Mouse (Mus musculus) left cerebral cortex, adult 2 months (tissue): Measurements from ENCODE around the gene Tecr. TPM values are rescaled to one million over a fixed set of nuclear protein-coding genes. Genes with fewer than 3 reads are reported as not detected.

Source experiments
- DNase-seq, 2 experiments: peaks; one replicate each; pipeline ENCODE4 v3.0.0; 2021 to 2022; ENCODE audit warnings: low spot score in 2 of 2, mixed read lengths in 1 of 2; ENCODE audit errors: extremely low spot score in 1 of 2
- H3K27ac ChIP-seq: fragments of 200-600 bp; 2 replicates; pipeline ENCODE4 v1.8.1; 2022
- H3K4me3 ChIP-seq: fragments of 200-600 bp; 2 replicates; pipeline ENCODE4 v1.8.1; 2022
- CTCF ChIP-seq: fragments of 200-600 bp; IDR thresholded peaks from 2 replicates; pipeline ENCODE4 v1.8.1; 2022; ENCODE audit warnings: antibody characterized with exemption, mild to moderate bottlenecking, moderate library complexity
- intact Hi-C: fragments of 180-260 bp; cut with DNase I; formaldehyde crosslinking; loops from one replicate; pipeline ENCODE4 v1.15.1; 2025
- long read RNA-seq, 2 experiments: library from polyadenylated mRNA; stranded (forward); transcript quantifications; one replicate each; pipeline ENCODE4 v2.0.0; 2021; ENCODE audit warnings: borderline mapping rate in 2 of 2
- total RNA-seq, 2 experiments: library from RNA; stranded (reverse); gene quantifications; 2 replicates each; pipeline ENCODE4 v1.2.3; 2021

The Tecr gene
- total RNA-seq: 100 to 1,000 TPM; 572 to 605 TPM
- long read RNA-seq, experiment 1, transcript Tecr-203 (12 exons, 1,120 nt): major isoform, 235 of 408 reads
- long read RNA-seq, experiment 1, transcript Tecr-201 (13 exons, 1,158 nt): minor isoform, 118 of 408 reads
- long read RNA-seq, experiment 1, partial matches to known transcripts: 16 of 408 reads
- long read RNA-seq, experiment 1, other reads (novel, unspliced or antisense): 37 of 408 reads
- long read RNA-seq, experiment 2, transcript Tecr-203 (12 exons, 1,120 nt): major isoform, 135 of 292 reads
- long read RNA-seq, experiment 2, transcript Tecr-201 (13 exons, 1,158 nt): minor isoform, 107 of 292 reads
- long read RNA-seq, experiment 2, partial matches to known transcripts: 6 of 292 reads
- long read RNA-seq, experiment 2, other reads (novel, unspliced or antisense): 40 of 292 reads

DNA sequence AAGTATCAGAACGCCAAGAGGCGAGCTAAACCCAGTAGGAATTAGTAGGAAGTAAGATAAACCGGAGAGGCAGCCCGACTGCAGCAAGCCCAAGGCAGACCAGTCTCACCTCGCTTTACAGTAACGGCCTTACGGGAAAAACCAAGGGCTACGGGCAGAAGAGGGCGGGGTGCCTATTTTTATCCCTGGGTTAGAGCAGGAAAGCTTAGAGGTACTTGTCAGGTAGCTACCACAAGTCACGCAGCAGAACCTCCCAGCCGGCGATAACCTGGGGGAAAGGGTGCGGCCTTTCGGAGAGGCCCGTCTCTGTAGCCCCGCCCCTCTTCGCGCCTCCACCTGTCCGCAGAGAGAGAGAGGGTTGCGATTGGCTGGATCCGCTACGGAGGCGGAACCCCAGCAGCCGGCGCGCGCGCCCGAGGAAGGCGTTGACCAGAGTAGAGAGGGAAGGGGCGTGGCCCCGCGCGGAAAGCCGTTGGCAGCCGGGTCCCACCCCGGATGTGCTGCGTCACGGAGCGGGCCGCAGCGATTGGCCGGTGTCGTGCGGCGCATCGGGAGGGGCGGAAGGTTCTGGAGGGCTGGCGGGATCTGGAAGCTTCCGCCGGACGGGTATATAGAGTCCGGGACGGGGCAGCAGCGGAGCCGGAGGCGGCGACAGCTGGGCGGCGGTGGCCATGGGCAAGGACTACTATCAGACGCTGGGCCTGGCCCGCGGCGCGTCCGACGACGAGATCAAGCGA lies at the start of gene Tecr, which contains the start of gene Dnajb1:
Tecr (minus strand) TSS at position 311 of the 737 bp plus-strand sequence.
Dnajb1 (plus strand) TSS at position 533 of the 737 bp plus-strand sequence.
- no peak for TF ChIP-seq CTCF
- H3K27ac ChIP-seq: peak within 1 kb of the TSS; percentile 98
- intact Hi-C loops: loop anchor here (2.0 to 5.0 kb wide), 2 partner anchors 45 to 289 kb away; partner anchors contain the start of gene Gipc1
- peak; percentile 99 to 100 for DNase-seq
- H3K4me3 ChIP-seq: peak within 1 kb of the TSS; percentile 82

DNA sequence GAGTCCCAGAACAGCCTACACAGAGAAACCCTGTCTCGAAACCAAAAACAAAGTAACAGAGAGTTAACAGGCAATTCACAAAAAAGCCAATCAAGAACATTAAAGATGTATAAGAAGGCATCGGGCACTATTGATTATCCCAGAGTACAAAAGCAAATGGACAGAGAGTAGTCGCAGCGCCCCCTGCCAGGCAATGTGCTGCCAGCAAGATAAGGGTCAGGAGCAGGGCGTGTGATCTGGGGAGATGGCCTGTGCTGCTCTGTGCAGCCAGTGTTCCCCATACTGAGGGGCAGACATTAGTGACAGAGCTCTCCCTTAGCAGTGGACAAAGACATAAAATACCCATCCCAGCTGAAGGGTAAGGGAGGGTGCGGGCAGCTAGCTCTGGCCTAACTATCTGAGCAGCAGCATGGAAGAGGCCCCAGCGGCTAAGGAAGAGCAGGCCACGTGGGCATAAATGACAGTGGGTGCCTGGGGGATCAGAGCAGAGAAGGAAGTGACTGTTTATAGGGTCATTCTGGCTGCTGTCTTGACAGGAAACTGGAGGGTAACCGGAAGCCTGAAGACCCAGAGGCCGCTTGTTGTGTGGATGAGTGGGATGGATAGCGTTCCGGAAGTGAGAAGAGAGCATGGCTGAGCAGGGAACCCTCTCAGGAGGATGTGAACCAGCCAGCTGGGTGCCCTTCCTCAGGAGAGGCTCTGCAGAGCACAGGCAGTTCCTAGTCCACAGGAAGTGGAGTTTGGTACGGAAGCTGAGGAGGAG lies 48.9 kb upstream of the Tecr start:
- DNase-seq: no peak
- no peak overlapping the region for H3K4me3 ChIP-seq
- H3K27ac ChIP-seq: no peak overlapping the region
- TF ChIP-seq CTCF: peak; percentile 38
- intact Hi-C loops: no loop called here

DNA sequence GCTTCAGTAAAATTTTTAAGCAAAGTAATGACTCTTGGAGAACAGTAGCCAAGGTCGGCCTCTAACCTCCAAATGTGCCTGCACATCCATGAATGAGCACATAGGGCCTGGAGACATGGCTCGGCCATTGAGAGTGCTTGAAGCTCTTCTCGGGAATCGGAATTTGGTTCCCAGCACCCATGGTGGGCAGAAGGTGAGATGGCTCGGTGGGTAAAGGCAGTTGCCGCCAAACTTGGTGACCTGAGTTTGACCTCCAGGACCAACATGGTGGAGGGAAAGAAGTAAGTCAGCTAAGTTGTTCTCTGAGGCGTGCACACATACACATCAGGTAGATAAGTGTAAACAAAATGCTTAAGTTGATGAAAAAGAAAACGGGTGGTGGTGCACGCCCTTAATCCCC lies 48.3 kb upstream of the Tecr start:
- no peak for DNase-seq
- TF ChIP-seq CTCF: no peak
- intact Hi-C loops: no loop called here
- H3K27ac ChIP-seq: no peak overlapping the region
- H3K4me3 ChIP-seq: no peak overlapping the region

DNA sequence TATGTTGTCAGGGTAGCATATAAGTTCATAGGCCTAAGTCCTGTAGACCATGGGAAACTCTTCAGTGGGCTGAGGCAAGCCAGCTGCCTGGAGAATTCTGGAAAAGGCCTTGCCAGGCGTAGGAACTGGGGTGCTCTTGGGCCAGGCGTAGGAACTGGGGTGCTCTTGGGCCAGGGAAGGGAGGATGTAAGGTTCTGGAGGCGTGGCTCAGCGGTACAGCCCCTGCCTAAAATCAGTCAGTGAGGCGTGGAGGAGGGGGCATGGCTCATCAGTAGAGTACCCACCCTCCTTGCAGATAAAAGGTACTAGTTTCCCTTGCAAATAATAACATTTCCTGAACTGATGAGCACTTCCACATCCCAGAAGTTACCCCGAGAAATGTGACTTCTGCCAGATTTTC lies 47.0 kb upstream of the Tecr start:
- DNase-seq: no peak
- intact Hi-C loops: loop anchor here (5.0 kb wide), 1 partner anchor 303 kb away; the partner anchor contains the start of genes Asf1b and Gm10644
- TF ChIP-seq CTCF: no peak
- no peak overlapping the region for H3K27ac ChIP-seq
- H3K4me3 ChIP-seq: no peak overlapping the region

DNA sequence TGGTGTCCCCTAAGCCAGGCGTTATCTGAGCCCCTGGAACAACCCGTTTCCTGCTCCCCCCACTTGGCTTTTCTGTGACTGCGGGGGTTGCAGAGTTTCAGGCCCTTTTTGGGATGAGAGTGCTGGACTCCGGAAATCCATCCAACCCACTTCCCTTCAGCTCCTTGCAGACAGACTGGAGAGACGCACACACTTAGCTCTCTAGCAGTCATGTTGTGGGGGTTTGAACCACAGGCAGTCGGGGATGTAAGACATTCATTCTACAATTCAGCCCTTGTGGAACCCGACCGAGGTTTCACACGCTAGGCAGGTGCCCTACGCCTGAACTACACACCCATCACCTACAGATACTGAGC lies 45.9 kb upstream of the Tecr start:
- H3K27ac ChIP-seq: peak overlapping the region; percentile 89
- intact Hi-C loops: loop anchor here (2.0 to 5.0 kb wide), 2 partner anchors 45 to 304 kb away; partner anchors contain the start of genes Asf1b, Dnajb1 and Gm10644
- no peak for DNase-seq
- TF ChIP-seq CTCF: no peak
- H3K4me3 ChIP-seq: peak overlapping the region; percentile 99

DNA sequence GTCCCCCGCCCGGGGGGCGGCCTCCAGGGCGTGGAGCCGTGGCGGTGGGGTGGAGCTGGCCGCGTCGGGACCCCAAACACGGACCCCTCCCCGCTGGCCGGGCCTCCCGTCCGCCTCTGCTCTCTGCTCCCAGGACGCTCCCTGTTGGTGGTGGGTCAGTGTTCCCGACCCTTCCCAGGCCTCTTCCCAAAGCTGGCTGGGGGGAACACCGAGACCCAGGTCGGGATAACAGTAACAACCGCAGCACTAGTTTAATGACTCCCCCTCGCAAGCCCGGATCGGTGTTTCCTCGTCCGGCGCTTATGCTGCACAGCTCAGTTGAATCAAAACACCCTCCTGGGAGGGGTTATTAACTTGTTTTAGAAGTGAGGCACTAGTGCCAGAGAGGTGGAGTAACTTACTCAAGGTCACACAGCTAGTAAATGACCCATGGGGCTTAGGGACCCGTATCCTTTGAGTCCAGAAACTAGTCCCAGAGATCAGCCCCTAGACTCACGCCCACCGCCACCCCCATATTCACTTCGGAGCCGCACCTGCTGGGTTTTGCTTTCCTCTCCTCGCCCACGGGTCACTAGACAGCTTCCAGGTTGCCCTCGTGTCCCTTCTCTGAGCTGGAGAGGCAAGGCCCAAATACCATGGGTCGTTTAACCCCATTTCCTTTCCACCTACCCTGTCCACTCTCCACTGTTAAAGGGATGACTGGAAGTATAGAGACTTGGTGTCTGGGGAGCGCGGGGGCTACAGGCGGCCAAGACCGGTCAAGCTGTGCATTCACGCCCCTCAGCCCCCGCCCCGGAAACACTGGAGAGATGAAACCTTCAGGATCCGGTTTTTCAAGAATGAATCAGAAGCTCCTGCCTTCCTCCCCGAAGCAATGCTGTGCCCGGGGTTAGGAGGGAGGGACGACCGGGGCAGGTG lies 45.2 kb upstream of the Tecr start:
- H3K4me3 ChIP-seq: peak overlapping the region; percentile 99
- H3K27ac ChIP-seq: peak overlapping the region; percentile 89
- no peak for TF ChIP-seq CTCF
- no peak for DNase-seq
- intact Hi-C loops: loop anchor here (2.0 to 5.0 kb wide), 2 partner anchors 44 to 304 kb away; partner anchors contain the start of genes Asf1b, Dnajb1 and Gm10644

DNA sequence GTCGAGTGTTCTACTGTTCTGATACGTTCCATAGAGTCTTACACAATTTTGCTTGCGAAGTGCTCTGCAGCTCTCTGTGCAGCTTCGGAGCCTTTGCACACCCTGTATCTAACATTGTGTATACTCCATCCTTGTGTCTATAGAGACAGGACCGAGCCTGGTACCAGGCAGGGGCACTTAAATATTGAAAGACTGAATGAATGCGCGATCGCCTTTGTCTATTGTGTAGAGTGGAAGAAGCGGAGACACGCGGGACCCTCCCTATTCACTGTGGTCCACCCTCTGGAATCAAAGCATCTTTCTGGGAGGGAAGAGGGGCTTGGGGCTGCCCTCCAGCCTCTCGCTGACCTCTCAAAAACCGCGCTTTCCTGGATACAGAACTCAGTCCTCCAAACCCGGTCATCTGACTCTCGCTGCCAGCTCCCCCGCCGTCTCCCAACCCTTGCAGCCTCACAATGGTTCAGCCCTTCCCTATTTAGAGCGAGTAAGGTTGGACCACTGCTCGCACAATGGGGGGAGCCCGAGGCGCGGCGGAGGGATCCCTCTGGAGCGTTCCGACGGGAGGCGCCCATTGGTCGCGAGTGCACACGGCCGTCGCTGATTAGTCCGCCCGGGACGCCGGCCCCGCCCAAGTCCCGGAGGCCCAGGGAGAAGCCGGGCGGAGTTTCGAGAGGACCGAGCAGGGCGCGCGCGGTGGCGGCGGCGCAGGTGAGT lies 44.4 kb upstream of the Tecr start, which contains the start of gene Gipc1:
Gipc1 (plus strand) TSS at position 648 of the 714 bp plus-strand sequence.
- peak within 1 kb of the TSS; percentile 89 for H3K27ac ChIP-seq
- intact Hi-C loops: loop anchor here (2.0 to 5.0 kb wide), 2 partner anchors 43 to 305 kb away; partner anchors contain the start of genes Asf1b, Dnajb1 and Gm10644
- H3K4me3 ChIP-seq: peak within 1 kb of the TSS; percentile 99
- TF ChIP-seq CTCF: no peak
- peak; percentile 95 to 97 for DNase-seq

DNA sequence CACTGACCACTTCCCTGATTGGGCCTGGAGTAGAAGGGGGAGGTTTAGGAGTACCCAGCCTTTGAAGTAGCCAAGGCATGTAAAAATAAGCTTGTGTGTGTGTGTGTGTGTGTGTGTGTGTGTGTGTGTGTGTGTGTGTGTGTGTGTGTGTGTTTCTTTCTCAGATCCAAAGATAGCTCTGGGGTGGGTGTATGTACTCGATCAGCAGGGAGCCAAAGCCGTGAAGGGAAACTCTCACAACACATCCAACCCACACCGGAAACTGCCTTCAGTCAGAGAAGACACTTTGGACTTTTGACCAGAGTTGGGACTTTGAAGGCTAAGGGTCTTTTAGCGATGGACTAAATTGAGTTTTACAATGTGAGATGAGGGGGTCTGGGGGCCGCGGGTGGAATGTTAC lies 41.9 kb upstream of the Tecr start:
- Histone ChIP-seq H3K27ac (no peak overlapping the region), H3K4me3 (no peak overlapping the region)
- TF ChIP-seq CTCF: no peak
- intact Hi-C loops: loop anchor here (5.0 kb wide), 1 partner anchor 308 kb away; the partner anchor contains the start of genes Asf1b and Gm10644
- DNase-seq: no peak

DNA sequence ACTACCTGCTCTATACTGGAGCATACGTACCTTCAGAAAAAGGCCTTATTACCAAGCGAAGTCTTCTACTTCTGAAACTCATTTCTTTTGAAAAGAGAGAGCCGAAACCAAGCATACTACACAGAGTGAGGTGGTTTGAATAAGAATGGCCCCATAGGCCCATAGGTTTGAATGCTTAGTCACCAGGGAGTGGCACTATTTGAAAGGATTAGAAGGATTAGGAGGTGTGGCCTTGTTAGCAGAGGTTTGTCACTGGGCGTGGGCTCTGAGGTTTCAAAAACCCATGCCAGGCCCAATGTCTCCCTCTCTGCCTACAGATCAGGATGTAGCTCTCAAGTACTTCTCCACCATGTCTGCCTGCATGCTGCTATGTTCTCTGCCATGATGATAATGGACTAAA lies 40.3 kb upstream of the Tecr start:
- no peak for DNase-seq
- intact Hi-C loops: no loop called here
- H3K4me3 ChIP-seq: no peak overlapping the region
- H3K27ac ChIP-seq: no peak overlapping the region
- no peak for TF ChIP-seq CTCF

DNA sequence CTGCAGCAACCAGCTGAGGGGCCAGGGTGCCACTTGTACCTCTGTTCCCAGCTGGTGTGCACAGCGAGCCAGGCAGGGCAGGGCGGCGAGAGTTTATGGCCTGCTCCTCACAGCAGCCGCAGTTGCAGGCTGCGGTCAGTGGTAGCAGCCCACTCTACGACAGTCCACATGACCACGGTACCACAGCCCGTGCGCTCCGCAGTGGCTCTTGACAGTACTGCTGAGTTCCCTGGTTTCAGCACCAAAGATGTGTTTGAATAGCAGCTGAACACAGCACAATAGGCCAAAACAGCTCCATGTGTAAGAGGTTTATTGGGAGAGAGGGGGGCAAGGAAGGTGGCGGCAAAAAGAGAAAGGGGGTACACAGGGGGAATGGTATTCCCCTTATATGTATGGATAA lies 39.7 kb upstream of the Tecr start:
- DNase-seq: no peak

More for the DNA sequence above, 39.7 kb upstream of the Tecr start:
- no peak overlapping the region for H3K4me3 ChIP-seq
- no peak overlapping the region for H3K27ac ChIP-seq
- intact Hi-C loops: no loop called here
- TF ChIP-seq CTCF: no peak
